11 mouse cellular contexts compared by ENCODE assay signal in genomic region chr3:130579501-130579900, GRCm38 (mm10). TPM values are rescaled to one million over a fixed set of nuclear protein-coding genes. Genes with fewer than 3 reads are reported as not detected.
DNase-seq lines count a peak whose midpoint lies in the region; ATAC-seq and TF ChIP-seq lines count a peak whose summit lies in the region.
"Had no signal": no experiment of that assay in that cellular context is flagged by ENCODE, and none has a peak within 500 bp of the region (broad histone marks: within the 10 kb centered on the region; RNA-seq: fewer than 3 reads in every experiment).

No protein-coding gene starts in this region.

- no peak overlapping the region for H3K27ac ChIP-seq in kidney, postnatal 0 days
- H3K27ac ChIP-seq in liver, postnatal 0 days (ENCODE audit: low read depth): no peak overlapping the region
- H3K27ac ChIP-seq: left cerebral cortex, adult 2 months had no signal

- 0 out of 2 replicates have a peak, but pooled peaks have one; percentile 25 for ATAC-seq in kidney, postnatal 0 days (replicated peaks; ENCODE audit: low FRiP score, low read depth)
- no peak for ATAC-seq in liver, postnatal 0 days

- no peak for TF ChIP-seq CTCF in kidney, postnatal 0 days (IDR thresholded peaks at IDR 0.05; ENCODE audit: low read depth)
- TF ChIP-seq CTCF in liver, postnatal 0 days (IDR thresholded peaks at IDR 0.05; ENCODE audit: low read depth): no peak

- intact Hi-C loops in heart, postnatal 10 days (cut with DNase I): loop anchor here (5.0 kb wide), 1 partner anchor 113 kb away; no protein-coding TSS in a partner anchor

- H3K36me3 ChIP-seq in kidney, postnatal 0 days (ENCODE audit: insufficient read depth, low read length): no peaks in the 10 kb centered on the region
- no peaks in the 10 kb centered on the region for H3K36me3 ChIP-seq in liver, postnatal 0 days (replicated peaks; ENCODE audit: insufficient read depth, low read length)

- WGBS in kidney, postnatal 0 days: 39% methylated on average over 17 of the region's 17 CpGs
- WGBS in liver, postnatal 0 days (ENCODE audit: insufficient replicate concordance): 74% methylated on average over 17 of the region's 17 CpGs

- no peak for TF ChIP-seq EP300 in liver, postnatal 0 days (IDR thresholded peaks at IDR 0.05; ENCODE audit: low read depth)

- H3K4me3 ChIP-seq in kidney, postnatal 0 days (replicated peaks; ENCODE audit: low read depth, low read length): no peak overlapping the region
- no peak overlapping the region for H3K4me3 ChIP-seq in liver, postnatal 0 days (ENCODE audit: low read depth, low read length)
- H3K4me3 ChIP-seq: erythroblast, embryonic 14.5 days; left cerebral cortex, adult 2 months; megakaryocyte, embryonic 14.5 days had no signal

- no peak overlapping the region for H3K9ac ChIP-seq in kidney, postnatal 0 days (ENCODE audit: low read depth, low read length)
- no peak overlapping the region for H3K9ac ChIP-seq in liver, postnatal 0 days (replicated peaks)

- H3K4me2 ChIP-seq in kidney, postnatal 0 days (ENCODE audit: low read length): no peak overlapping the region
- no peak overlapping the region for H3K4me2 ChIP-seq in liver, postnatal 0 days (ENCODE audit: low read depth, low read length)

- DNase-seq in embryo, embryonic 10 days (ENCODE audit: low spot score): peak; percentile 38
- no peak for DNase-seq in embryo, embryonic 10.5 days (ENCODE audit: low spot score)
- peak; percentile 22 for DNase-seq in kidney, postnatal 0 days (ENCODE audit: low spot score)
- no peak for DNase-seq in kidney, adult 11 months
- peak; percentile 17 for DNase-seq in heart, postnatal 10 days
- DNase-seq in lung, postnatal 36 days: peak; percentile 22
- DNase-seq in liver, postnatal 0 days: no peak
- no peak for DNase-seq in urinary bladder, postnatal 4 days (ENCODE audit: low spot score in 2 of 2)

- H3K9me3 ChIP-seq in kidney, postnatal 0 days (replicated peaks; ENCODE audit: low read length): no peaks in the 10 kb centered on the region
- no peaks in the 10 kb centered on the region for H3K9me3 ChIP-seq in liver, postnatal 0 days (ENCODE audit: low read length)

- no peaks in the 10 kb centered on the region for H3K27me3 ChIP-seq in kidney, postnatal 0 days (ENCODE audit: insufficient read depth, low read length)
- no peaks in the 10 kb centered on the region for H3K27me3 ChIP-seq in liver, postnatal 0 days (ENCODE audit: insufficient read depth, low read length)
- H3K27me3 ChIP-seq: megakaryocyte, embryonic 14.5 days had no signal

- no peaks in the 10 kb centered on the region for H3K4me1 ChIP-seq in kidney, postnatal 0 days (replicated peaks; ENCODE audit: insufficient read depth, low read length)
- no peaks in the 10 kb centered on the region for H3K4me1 ChIP-seq in liver, postnatal 0 days (ENCODE audit: insufficient read depth)
- H3K4me1 ChIP-seq: megakaryocyte, embryonic 14.5 days had no signal

RNA-seq across cellular contexts. Expression of gene Etnppl, which starts 37.7 kb away (rescaled TPM):
- polyA plus RNA-seq in kidney, postnatal 0 days (2015; fragmentation: Nextera tagmentation; extraction: Ambion mirVana): 6.7 and 7.6 TPM in 2 replicates
- not detected for total RNA-seq in heart, postnatal 10 days (2021)
- 42.6 and 49.1 TPM in 2 replicates for polyA plus RNA-seq in liver, postnatal 0 days (2015; fragmentation: Nextera tagmentation; extraction: Ambion mirVana)
- polyA plus RNA-seq: erythroblast, embryonic 14.5 days had no signal

Comparison
In these comparisons a context has a peak if more than half of its experiments do, and no peak if none do; other contexts are left out.
1. DNase-seq: peak in embryo, embryonic 10 days (single experiment), kidney, postnatal 0 days (single experiment), heart, postnatal 10 days (2 of 2) and lung, postnatal 36 days (single experiment); none in embryo, embryonic 10.5 days (single experiment), kidney, adult 11 months (single experiment), liver, postnatal 0 days (single experiment) and urinary bladder, postnatal 4 days (0 of 2).